Mouse (Mus musculus) ovary, postnatal 36 days (tissue): ENCODE results near the gene Hbs1l.

Experiments
- DNase-seq: peaks from one replicate; pipeline ENCODE4 v3.0.0; 2022; ENCODE audit warnings: low spot score, mixed read lengths

Hbs1l gene

GRCm38 (mm10) chr10:21304672-21305632 is 9.2 kb downstream of the Hbs1l start:
- DNase-seq = no peak

- DNase-seq = no peak
Observed at GRCm38 (mm10) chr10:21313732-21314131, 18.0 kb downstream of the Hbs1l start.

- no peak for DNase-seq
Observed at GRCm38 (mm10) chr10:21316123-21316522, 20.3 kb downstream of the Hbs1l start.

GRCm38 (mm10) chr10:21318250-21318649 is 22.5 kb downstream of the Hbs1l start:
- DNase-seq = no peak

- DNase-seq = no peak
Observed at GRCm38 (mm10) chr10:21318996-21319395, 23.2 kb downstream of the Hbs1l start.

GRCm38 (mm10) chr10:21320601-21321000 is 24.8 kb downstream of the Hbs1l start:
- DNase-seq = no peak

GRCm38 (mm10) chr10:21326352-21326751 is 30.6 kb downstream of the Hbs1l start:
- no peak for DNase-seq

- no peak for DNase-seq
Observed at GRCm38 (mm10) chr10:21327605-21328135, 31.9 kb downstream of the Hbs1l start.

GRCm38 (mm10) chr10:21334349-21335105 is 38.7 kb downstream of the Hbs1l start:
- no peak for DNase-seq

GRCm38 (mm10) chr10:21335534-21335933 is 39.8 kb downstream of the Hbs1l start:
- DNase-seq = no peak

- no peak for DNase-seq
Observed at GRCm38 (mm10) chr10:21337191-21337590, 41.4 kb downstream of the Hbs1l start.

- DNase-seq = no peak
Observed at GRCm38 (mm10) chr10:21341706-21342105, 45.9 kb downstream of the Hbs1l start.

- DNase-seq = no peak
Observed at GRCm38 (mm10) chr10:21342331-21343005, 46.7 kb downstream of the Hbs1l start.

GRCm38 (mm10) chr10:21347332-21347731 is 51.6 kb downstream of the Hbs1l start:
- DNase-seq = no peak

- no peak for DNase-seq
Observed at GRCm38 (mm10) chr10:21349449-21349848, 53.7 kb downstream of the Hbs1l start.

- DNase-seq = no peak
Observed at GRCm38 (mm10) chr10:21349946-21350345, 54.2 kb downstream of the Hbs1l start.

GRCm38 (mm10) chr10:21350531-21351515 is 55.0 kb downstream of the Hbs1l start:
- no peak for DNase-seq

GRCm38 (mm10) chr10:21351766-21352165 is 56.0 kb downstream of the Hbs1l start:
- no peak for DNase-seq

GRCm38 (mm10) chr10:21353890-21354289 is 58.1 kb downstream of the Hbs1l start:
- DNase-seq = no peak

- DNase-seq = no peak
Observed at GRCm38 (mm10) chr10:21354506-21354905, 58.7 kb downstream of the Hbs1l start.

- DNase-seq = no peak
Observed at GRCm38 (mm10) chr10:21357986-21358385, 62.2 kb downstream of the Hbs1l start.
